Mouse (Mus musculus): ENCODE results near the gene Tjp2. TPM values are rescaled to one million over a fixed set of nuclear protein-coding genes. Genes with fewer than 3 reads are reported as not detected.

The Tjp2 gene
- polyA plus RNA-seq, 1 experiment from 2014 or later: 6.5 TPM

- WGBS: 95% methylated on average over 3 of the region's 3 CpGs
Measured at GRCm38 (mm10) chr19:24077658-24078057, 147.2 kb downstream of the Tjp2 start.

GRCm38 (mm10) chr19:24076536-24076935 lies 148.3 kb downstream of the Tjp2 start:
- no peak overlapping the region for H3K4me2 ChIP-seq (ENCODE audit: low read depth, low read length)
- no peak for ATAC-seq (ENCODE audit: low read depth)
- no peaks in the 10 kb centered on the region for H3K4me1 ChIP-seq (ENCODE audit: control insufficient read depth, insufficient read depth, low read length)
- no peak overlapping the region for H3K9ac ChIP-seq (replicated peaks; ENCODE audit: low read depth, low read length)
- WGBS: 95% methylated on average over 7 of the region's 7 CpGs
- H3K27me3 ChIP-seq (ENCODE audit: control insufficient read depth, insufficient read depth, low read length): no peaks in the 10 kb centered on the region
- no peak overlapping the region for H3K4me3 ChIP-seq (ENCODE audit: low read depth, low read length)
- H3K9me3 ChIP-seq (ENCODE audit: control insufficient read depth, low read length): no peaks in the 10 kb centered on the region
- H3K27ac ChIP-seq (ENCODE audit: low read depth, low read length): no peak overlapping the region
- no peaks in the 10 kb centered on the region for H3K36me3 ChIP-seq (ENCODE audit: control insufficient read depth, insufficient read depth, low read length)

More at GRCm38 (mm10) chr19:24077658-24078057, 147.2 kb downstream of the Tjp2 start:
- Histone ChIP-seq H3K27me3 (ENCODE audit: control insufficient read depth, insufficient read depth, low read length) (no peaks in the 10 kb centered on the region), H3K4me1 (ENCODE audit: control insufficient read depth, insufficient read depth, low read length) (no peaks in the 10 kb centered on the region), H3K36me3 (ENCODE audit: control insufficient read depth, insufficient read depth, low read length) (no peaks in the 10 kb centered on the region), H3K4me2 (ENCODE audit: low read depth, low read length) (no peak overlapping the region), H3K4me3 (ENCODE audit: low read depth, low read length) (no peak overlapping the region), H3K9ac (replicated peaks; ENCODE audit: low read depth, low read length) (no peak overlapping the region), H3K9me3 (ENCODE audit: control insufficient read depth, low read length) (no peaks in the 10 kb centered on the region), H3K27ac (ENCODE audit: low read depth, low read length) (no peak overlapping the region)
- no peak for ATAC-seq (ENCODE audit: low read depth)

DNA sequence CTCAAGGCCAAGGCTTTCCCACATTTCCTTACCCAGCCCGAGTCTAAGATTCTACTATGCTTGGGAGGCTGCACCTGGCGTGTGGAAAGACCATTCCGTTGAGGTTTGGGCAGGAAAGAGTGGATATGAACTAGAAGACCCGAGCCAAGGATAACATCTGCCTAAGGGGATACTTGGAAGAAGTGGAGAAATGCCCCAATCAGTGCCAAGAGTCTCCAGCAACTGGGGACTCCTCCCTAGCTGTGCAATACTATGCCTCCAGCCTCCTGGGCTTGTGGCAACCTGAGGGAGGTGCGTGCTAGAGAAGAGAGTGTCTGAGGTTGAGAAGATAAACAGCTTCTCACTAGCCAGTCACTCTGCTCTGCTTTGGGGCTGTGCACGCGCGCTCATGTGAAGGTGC lies 148.9 kb downstream of the Tjp2 start:
- H3K4me2 ChIP-seq (ENCODE audit: low read depth, low read length): no peak overlapping the region
- H3K27ac ChIP-seq (ENCODE audit: low read depth, low read length): no peak overlapping the region
- ATAC-seq (ENCODE audit: low read depth): no peak
- no peaks in the 10 kb centered on the region for H3K27me3 ChIP-seq (ENCODE audit: control insufficient read depth, insufficient read depth, low read length)
- no peaks in the 10 kb centered on the region for H3K36me3 ChIP-seq (ENCODE audit: control insufficient read depth, insufficient read depth, low read length)
- no peak overlapping the region for H3K9ac ChIP-seq (replicated peaks; ENCODE audit: low read depth, low read length)
- WGBS: 91% methylated on average over 8 of the region's 8 CpGs
- no peak overlapping the region for H3K4me3 ChIP-seq (ENCODE audit: low read depth, low read length)
- H3K4me1 ChIP-seq (ENCODE audit: control insufficient read depth, insufficient read depth, low read length): no peaks in the 10 kb centered on the region
- H3K9me3 ChIP-seq (ENCODE audit: control insufficient read depth, low read length): no peaks in the 10 kb centered on the region

GRCm38 (mm10) chr19:24073155-24073554 lies 151.7 kb downstream of the Tjp2 start:
- WGBS: 62% methylated on average over 4 of the region's 4 CpGs
- Histone ChIP-seq H3K4me2 (ENCODE audit: low read depth, low read length) (no peak overlapping the region), H3K27ac (ENCODE audit: low read depth, low read length) (no peak overlapping the region), H3K4me1 (ENCODE audit: control insufficient read depth, insufficient read depth, low read length) (no peaks in the 10 kb centered on the region), H3K4me3 (ENCODE audit: low read depth, low read length) (no peak overlapping the region), H3K36me3 (ENCODE audit: control insufficient read depth, insufficient read depth, low read length) (no peaks in the 10 kb centered on the region), H3K9me3 (ENCODE audit: control insufficient read depth, low read length) (no peaks in the 10 kb centered on the region), H3K27me3 (ENCODE audit: control insufficient read depth, insufficient read depth, low read length) (no peaks in the 10 kb centered on the region), H3K9ac (replicated peaks; ENCODE audit: low read depth, low read length) (no peak overlapping the region)
- ATAC-seq (ENCODE audit: low read depth): no peak

GRCm38 (mm10) chr19:24064348-24064895 lies 160.4 kb downstream of the Tjp2 start:
- H3K27me3 ChIP-seq (ENCODE audit: control insufficient read depth, insufficient read depth, low read length): no peaks in the 10 kb centered on the region
- no peak for ATAC-seq (ENCODE audit: low read depth)
- H3K27ac ChIP-seq (ENCODE audit: low read depth, low read length): no peak overlapping the region

GRCm38 (mm10) chr19:24063585-24063984 lies 161.2 kb downstream of the Tjp2 start:
- WGBS: 36% methylated on average over 4 of the region's 4 CpGs
- H3K4me2 ChIP-seq (ENCODE audit: low read depth, low read length): no peak overlapping the region
- ATAC-seq (ENCODE audit: low read depth): no peak
- H3K27me3 ChIP-seq (ENCODE audit: control insufficient read depth, insufficient read depth, low read length): no peaks in the 10 kb centered on the region
- H3K9ac ChIP-seq (replicated peaks; ENCODE audit: low read depth, low read length): no peak overlapping the region
- no peak overlapping the region for H3K4me3 ChIP-seq (ENCODE audit: low read depth, low read length)
- no peaks in the 10 kb centered on the region for H3K36me3 ChIP-seq (ENCODE audit: control insufficient read depth, insufficient read depth, low read length)
- H3K9me3 ChIP-seq (ENCODE audit: control insufficient read depth, low read length): no peaks in the 10 kb centered on the region
- no peak overlapping the region for H3K27ac ChIP-seq (ENCODE audit: low read depth, low read length)
- H3K4me1 ChIP-seq (ENCODE audit: control insufficient read depth, insufficient read depth, low read length): no peaks in the 10 kb centered on the region

More at GRCm38 (mm10) chr19:24064348-24064895, 160.4 kb downstream of the Tjp2 start:
- Histone ChIP-seq H3K9me3 (ENCODE audit: control insufficient read depth, low read length) (no peaks in the 10 kb centered on the region), H3K4me1 (ENCODE audit: control insufficient read depth, insufficient read depth, low read length) (no peaks in the 10 kb centered on the region), H3K4me3 (ENCODE audit: low read depth, low read length) (no peak overlapping the region), H3K9ac (replicated peaks; ENCODE audit: low read depth, low read length) (no peak overlapping the region), H3K36me3 (ENCODE audit: control insufficient read depth, insufficient read depth, low read length) (no peaks in the 10 kb centered on the region), H3K4me2 (ENCODE audit: low read depth, low read length) (no peak overlapping the region)
- 25% methylated on average over 12 of the region's 12 CpGs for WGBS

GRCm38 (mm10) chr19:24058851-24059250 lies 166.0 kb downstream of the Tjp2 start:
- H3K9ac ChIP-seq (replicated peaks; ENCODE audit: low read depth, low read length): no peak overlapping the region
- no peak overlapping the region for H3K4me3 ChIP-seq (ENCODE audit: low read depth, low read length)
- 72% methylated on average over 8 of the region's 8 CpGs for WGBS
- H3K4me2 ChIP-seq (ENCODE audit: low read depth, low read length): no peak overlapping the region
- ATAC-seq (ENCODE audit: low read depth): no peak
- no peaks in the 10 kb centered on the region for H3K36me3 ChIP-seq (ENCODE audit: control insufficient read depth, insufficient read depth, low read length)
- no peaks in the 10 kb centered on the region for H3K4me1 ChIP-seq (ENCODE audit: control insufficient read depth, insufficient read depth, low read length)
- no peak overlapping the region for H3K27ac ChIP-seq (ENCODE audit: low read depth, low read length)
- no peaks in the 10 kb centered on the region for H3K9me3 ChIP-seq (ENCODE audit: control insufficient read depth, low read length)
- no peaks in the 10 kb centered on the region for H3K27me3 ChIP-seq (ENCODE audit: control insufficient read depth, insufficient read depth, low read length)

DNA sequence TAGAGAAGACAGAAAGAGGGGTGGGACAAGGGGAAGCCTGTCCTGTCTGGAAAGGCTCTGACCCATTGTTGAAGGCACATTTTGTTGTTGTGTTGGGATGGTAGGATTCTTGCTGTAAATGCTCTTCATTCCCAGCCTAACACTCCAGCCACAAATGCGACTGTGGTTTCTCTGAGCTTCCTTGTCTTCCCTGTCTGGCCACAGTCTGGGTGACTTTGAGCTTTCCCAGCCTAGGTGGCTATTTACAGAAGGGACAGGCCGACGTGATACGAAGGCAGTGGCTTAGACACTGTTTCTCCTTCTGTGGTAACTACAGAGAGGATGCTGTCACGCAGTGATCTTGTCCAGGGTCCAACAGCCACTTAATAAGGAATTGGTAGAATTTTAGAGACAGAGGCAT lies 166.8 kb downstream of the Tjp2 start:
- no peaks in the 10 kb centered on the region for H3K27me3 ChIP-seq (ENCODE audit: control insufficient read depth, insufficient read depth, low read length)
- no peaks in the 10 kb centered on the region for H3K4me1 ChIP-seq (ENCODE audit: control insufficient read depth, insufficient read depth, low read length)
- no peaks in the 10 kb centered on the region for H3K36me3 ChIP-seq (ENCODE audit: control insufficient read depth, insufficient read depth, low read length)
- H3K4me2 ChIP-seq (ENCODE audit: low read depth, low read length): no peak overlapping the region
- no peaks in the 10 kb centered on the region for H3K9me3 ChIP-seq (ENCODE audit: control insufficient read depth, low read length)
- no peak overlapping the region for H3K4me3 ChIP-seq (ENCODE audit: low read depth, low read length)
- no peak overlapping the region for H3K9ac ChIP-seq (replicated peaks; ENCODE audit: low read depth, low read length)
- ATAC-seq (ENCODE audit: low read depth): no peak
- 91% methylated on average over 5 of the region's 5 CpGs for WGBS
- H3K27ac ChIP-seq (ENCODE audit: low read depth, low read length): no peak overlapping the region

DNA sequence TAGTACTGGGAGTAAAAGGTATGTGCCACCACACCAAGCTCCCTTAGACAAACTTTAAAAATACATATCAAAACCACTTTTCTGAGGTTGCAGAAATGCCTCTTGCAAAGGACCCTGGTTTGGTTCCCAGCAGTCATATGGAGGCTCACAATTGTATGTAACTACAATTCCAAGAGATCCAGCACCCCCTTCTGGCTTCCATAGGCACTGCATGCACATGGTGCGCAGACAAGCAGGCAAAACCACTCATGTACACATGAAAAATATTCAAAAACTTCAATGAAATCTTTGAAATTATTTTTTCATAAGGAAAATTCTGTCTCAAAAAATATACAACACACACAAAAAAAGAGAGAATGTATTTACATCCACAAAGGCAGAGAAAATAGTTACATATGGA lies 167.9 kb downstream of the Tjp2 start:
- ATAC-seq (ENCODE audit: low read depth): no peak
- H3K9ac ChIP-seq (replicated peaks; ENCODE audit: low read depth, low read length): no peak overlapping the region
- H3K4me3 ChIP-seq (ENCODE audit: low read depth, low read length): no peak overlapping the region
- no peaks in the 10 kb centered on the region for H3K4me1 ChIP-seq (ENCODE audit: control insufficient read depth, insufficient read depth, low read length)
- H3K27me3 ChIP-seq (ENCODE audit: control insufficient read depth, insufficient read depth, low read length): no peaks in the 10 kb centered on the region
- H3K4me2 ChIP-seq (ENCODE audit: low read depth, low read length): no peak overlapping the region
- no peaks in the 10 kb centered on the region for H3K9me3 ChIP-seq (ENCODE audit: control insufficient read depth, low read length)
- no peak overlapping the region for H3K27ac ChIP-seq (ENCODE audit: low read depth, low read length)
- WGBS: 97% methylated on average over 1 of the region's 1 CpGs
- H3K36me3 ChIP-seq (ENCODE audit: control insufficient read depth, insufficient read depth, low read length): no peaks in the 10 kb centered on the region

Measured in neural tube, embryonic 14.5 days (tissue).